Mouse (Mus musculus) left cerebral cortex, postnatal 10 days (tissue): ENCODE data around the gene Olfr1348. TPM values are rescaled to one million over a fixed set of nuclear protein-coding genes. Genes with fewer than 3 reads are reported as not detected.
"Not testable (repeated sequence)": the region's sequence is repeated elsewhere in the genome, so short reads cannot be mapped to it uniquely, and the experiment has no call there.

Experiments used
- DNase-seq, 2 experiments: peaks; one replicate each; pipeline ENCODE4 v3.0.0; 2021 to 2022; ENCODE audit warnings: low spot score in 2 of 2, mixed read lengths in 1 of 2; ENCODE audit errors: extremely low spot score in 1 of 2
- intact Hi-C: fragments of 180-260 bp; cut with DNase I; formaldehyde crosslinking; loops from one replicate; pipeline ENCODE4 v1.15.1; 2025
- total RNA-seq, 2 experiments: library from RNA; stranded (reverse); gene quantifications; 2 replicates each; pipeline ENCODE4 v1.2.3; 2021

Gene Olfr1348
- not detected for total RNA-seq

DNA sequence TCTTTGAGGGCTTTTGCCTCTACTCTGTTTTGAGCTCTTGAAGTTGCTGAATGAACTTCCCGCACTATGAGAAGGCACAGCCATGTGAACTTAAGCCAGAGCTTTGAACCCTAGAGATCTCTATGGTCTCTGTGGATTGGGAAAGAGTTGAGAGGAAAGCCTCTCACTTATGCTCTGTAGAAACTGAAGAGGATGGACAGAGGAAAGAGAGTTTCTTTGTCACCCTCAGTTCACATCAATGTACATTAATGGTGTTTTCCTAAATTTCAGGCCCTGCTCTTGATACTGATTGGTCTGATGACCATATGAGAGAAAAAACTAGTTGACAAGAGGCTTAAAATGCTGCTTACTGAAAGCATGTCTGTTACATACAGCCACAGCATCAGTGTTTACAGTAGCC is at the start of gene Olfr1348:
TSS of gene Olfr1348 (minus strand) at position 101 of the 400 bp plus-strand sequence.
- intact Hi-C loops, result no loop called here
- DNase-seq, result no peak

DNA sequence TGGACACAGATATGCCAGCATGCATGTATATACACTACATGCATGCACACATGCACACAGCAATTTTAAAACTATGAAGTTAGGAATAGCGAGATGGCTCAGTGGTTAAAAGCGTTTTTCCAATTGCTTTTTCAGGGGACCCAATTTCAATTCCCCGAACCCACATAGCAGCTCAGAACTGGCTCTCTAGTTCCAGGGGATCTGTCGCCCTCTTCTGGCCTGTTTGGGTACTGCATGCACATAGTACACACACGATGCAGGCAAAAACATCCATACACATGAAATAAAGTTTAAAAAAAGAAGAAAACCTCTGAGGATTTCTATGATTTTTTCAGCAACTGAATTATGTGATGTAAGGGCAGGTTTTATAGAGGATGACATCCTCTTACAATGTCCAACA is 17.6 kb upstream of the Olfr1348 start:
- DNase-seq, result no peak
- intact Hi-C loops, result no loop called here

DNA sequence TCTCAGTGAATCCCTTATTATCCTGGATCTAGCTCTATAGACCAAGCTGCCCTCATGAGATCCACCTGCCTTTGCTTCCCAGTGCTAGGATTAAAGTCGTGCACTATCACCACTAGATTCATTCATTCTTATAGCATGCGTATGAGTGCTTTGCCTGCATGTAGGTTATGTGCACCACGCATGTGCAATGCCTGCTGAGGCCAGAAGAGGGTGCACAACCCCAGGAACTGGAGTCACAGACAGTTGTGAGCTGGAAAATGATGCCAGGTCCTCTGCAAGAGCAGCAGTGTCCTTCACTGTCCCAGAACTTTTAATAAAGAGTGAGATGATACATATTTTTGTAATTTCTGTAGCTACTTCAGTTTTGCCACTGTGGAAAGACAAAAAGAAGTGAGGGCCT is 16.5 kb upstream of the Olfr1348 start:
- no peak for DNase-seq
- intact Hi-C loops, result no loop called here

DNA sequence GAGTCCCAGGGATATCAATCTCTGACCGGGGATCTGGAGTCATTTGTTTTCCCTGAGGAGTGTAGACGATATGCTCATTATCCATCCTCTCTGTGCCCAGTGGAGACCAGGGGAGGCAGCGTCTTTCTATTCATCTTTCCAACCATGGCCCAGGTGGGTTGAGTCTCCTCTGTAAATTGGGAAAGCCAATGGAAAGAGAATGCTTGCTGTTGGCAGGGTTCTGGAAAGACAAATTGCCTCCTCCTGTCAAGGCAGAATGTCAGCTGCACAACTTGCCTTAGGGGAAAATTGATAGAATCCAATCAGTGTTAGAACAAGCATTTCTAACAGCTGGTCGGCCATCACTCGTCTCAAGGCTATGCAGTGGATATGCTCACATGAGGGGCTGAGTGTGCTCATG is 14.3 kb upstream of the Olfr1348 start, which contains the start of gene Olfr1349:
TSS of gene Olfr1349 (minus strand) at position 101 of the 400 bp plus-strand sequence.
- DNase-seq, result no peak
- intact Hi-C loops, result no loop called here

DNA sequence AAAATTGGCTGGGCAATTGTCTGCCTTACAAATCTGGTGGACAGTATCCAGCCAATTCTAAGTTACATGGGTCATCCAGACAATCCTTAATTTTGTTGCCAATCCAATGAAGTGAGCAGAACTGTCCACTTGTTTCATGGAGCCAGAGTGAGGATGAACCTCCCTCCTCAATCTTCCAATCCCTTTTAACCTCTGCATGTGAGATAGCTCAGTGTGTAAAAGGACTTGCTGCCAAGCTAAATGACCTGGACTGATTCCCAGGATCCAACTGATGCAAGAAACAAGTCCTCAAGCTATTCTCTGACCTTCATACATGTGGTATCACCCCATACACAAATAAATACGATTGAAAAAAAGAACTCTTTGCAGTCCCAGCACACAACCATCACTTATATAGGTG is 13.1 kb upstream of the Olfr1348 start:
- intact Hi-C loops, result no loop called here
- DNase-seq, result no peak

DNA sequence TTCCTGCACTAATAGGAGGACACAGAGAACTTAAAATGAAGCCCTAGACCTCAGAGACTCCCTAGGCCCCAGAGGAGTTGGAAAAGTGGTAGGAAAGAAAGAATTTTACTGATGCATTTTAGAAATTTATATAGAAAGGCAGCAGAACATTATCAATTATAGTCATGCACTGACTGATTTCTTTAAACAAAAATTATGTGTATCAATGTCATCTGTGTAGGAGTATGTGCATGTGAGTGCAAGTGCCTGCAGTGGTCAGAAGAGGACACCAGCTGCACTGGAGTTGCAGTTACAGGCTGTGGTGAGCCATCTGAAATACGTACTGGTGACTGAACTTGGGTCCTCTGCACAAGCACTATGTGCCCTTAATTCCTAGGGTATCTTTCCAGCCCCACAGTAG is 8.9 kb downstream of the Olfr1348 start, which contains the start of gene Olfr1347:
TSS of gene Olfr1347 (minus strand) at position 101 of the 400 bp plus-strand sequence.
- intact Hi-C loops, result no loop called here
- no peak for DNase-seq

DNA sequence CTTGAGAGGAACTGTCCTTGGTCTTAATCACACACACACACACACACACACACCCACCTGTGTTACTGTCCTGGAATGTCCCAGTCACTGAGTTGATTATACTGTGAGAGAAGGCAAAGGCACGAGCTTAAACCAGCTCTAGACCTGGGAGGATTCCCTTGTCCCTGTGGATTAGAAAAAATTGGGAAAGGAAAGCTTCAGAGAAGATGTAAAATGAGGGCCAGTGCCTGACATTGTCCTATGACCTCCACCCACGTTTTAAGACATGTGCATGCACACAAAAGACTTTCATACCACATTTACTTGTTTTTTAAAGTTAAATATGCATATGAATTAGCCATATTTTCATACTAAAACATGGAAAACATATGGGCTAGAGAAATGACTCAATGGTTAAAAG is 21.7 kb downstream of the Olfr1348 start, which contains the start of gene Olfr5:
TSS of gene Olfr5 (minus strand) at position 101 of the 400 bp plus-strand sequence.
- DNase-seq, result no peak
- intact Hi-C loops, result no loop called here

DNA sequence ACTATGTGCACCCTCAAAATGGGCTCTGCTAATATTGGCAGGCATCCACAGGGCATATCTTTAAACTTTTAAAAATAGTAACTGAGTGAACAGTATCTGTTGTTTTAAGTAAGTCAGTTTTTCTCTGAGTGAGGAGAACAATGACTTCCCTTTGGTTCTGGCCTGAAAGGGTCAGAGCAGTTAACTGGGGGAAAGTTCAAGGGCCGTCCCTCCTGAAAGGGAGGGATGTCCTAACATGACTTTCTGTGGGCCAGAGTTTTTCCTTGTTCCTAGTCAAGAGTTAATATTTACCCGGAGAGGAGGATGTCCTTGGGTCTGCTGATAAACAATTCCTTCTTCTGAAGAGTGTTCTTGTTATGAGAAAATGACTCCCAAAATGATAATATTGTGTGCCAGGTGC is 30.9 kb downstream of the Olfr1348 start:
- DNase-seq, intact Hi-C loops: not testable (repeated sequence)

DNA sequence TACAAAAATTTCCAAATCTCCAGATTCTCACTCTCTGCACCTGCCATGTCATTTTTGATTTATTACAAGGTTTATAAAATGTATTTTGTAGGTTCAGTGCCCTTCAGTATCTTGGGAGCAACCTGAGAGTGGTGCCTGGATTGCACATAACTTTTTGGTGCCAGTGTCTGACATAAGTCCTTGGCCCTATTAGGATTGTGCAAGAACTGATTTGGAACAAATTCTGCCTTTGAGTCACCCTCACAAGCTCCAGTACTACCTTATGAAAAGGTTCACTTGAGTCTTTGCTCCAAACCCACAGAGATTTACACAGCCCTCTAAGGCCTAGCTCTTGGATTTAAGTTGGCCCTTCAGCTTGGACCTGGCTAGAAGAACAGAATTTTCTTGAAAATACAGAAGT is 41.6 kb downstream of the Olfr1348 start, which contains the start of gene Olfr1346:
TSS of gene Olfr1346 (plus strand) at position 151 of the 400 bp plus-strand sequence.
- intact Hi-C loops, result no loop called here

DNA sequence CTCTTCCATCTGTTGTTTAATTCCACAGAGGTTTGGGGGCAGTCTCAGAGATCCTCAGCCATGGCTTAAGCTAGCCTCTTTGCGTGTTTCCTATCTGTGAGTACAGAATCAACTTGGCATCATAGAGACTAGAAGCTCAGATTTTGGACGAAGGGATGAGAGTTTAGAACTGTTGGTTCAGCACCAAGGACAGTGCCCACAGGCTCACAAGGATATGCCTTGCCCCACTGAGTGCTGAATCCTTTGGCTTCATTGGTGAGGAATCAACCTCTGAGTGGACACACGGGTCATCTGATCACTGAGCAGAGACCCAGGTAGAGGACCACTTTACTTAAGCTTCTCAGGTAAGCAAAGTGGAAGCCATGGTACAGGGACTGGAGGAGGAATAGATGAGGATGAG is 52.1 kb downstream of the Olfr1348 start:
- DNase-seq, result no peak
- intact Hi-C loops, result no loop called here

More for the DNA sequence above, 41.6 kb downstream of the Olfr1348 start, which contains the start of gene Olfr1346:
- no peak for DNase-seq

DNA sequence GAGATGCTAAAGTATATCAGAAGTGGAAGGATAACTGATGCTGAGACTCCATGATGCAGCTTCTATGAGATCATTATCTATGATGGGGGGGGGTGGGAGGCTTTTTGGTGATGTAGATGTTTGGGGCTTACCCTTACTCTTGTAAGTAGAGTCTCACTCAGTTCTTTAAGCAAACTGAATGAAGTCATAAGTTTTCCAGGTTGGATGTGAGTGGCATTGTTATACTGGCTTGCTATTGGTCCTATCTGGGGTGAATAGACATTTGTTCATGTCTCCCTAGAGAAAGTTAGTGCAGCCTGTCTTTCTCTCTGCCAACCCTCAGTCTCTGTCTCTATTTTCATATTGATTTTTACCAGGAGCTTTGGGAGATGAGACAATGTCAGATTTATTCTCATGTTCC is 52.7 kb downstream of the Olfr1348 start, which contains the start of gene Olfr1336:
TSS of gene Olfr1336 (plus strand) at position 301 of the 400 bp plus-strand sequence.
- DNase-seq, result no peak
- intact Hi-C loops, result no loop called here

Other genes starting within 250 kb of the Olfr1348 start
- gene Zfp667, start 222.2 kb downstream of the Olfr1348 start, total RNA-seq, result 10 to 100 TPM; 12.4 to 12.5 TPM
- 10 to 100 TPM; 14.0 to 15.7 TPM for gene Zfp583, start 177.5 kb downstream of the Olfr1348 start, total RNA-seq
- 1 to 10 TPM; 8.1 to 8.6 TPM for gene Gm3854, start 165.0 kb downstream of the Olfr1348 start, total RNA-seq
- gene Zfp78, start 145.5 kb downstream of the Olfr1348 start, total RNA-seq, result 1 to 10 TPM; 4.6 to 5.5 TPM
- 10 to 100 TPM in 1 of 2 experiments, 1 to 10 TPM in 1; 8.9 to 10.2 TPM for gene Zfp28, start 125.5 kb downstream of the Olfr1348 start, total RNA-seq
- gene Smim17, start 110.0 kb downstream of the Olfr1348 start, total RNA-seq, result 10 to 100 TPM; 14.7 to 15.7 TPM
- under 1 TPM; 0.28 to 0.34 TPM for gene Gm20715, start 98.5 kb downstream of the Olfr1348 start, total RNA-seq
- 1 to 10 TPM in 1 of 2 experiments, under 1 TPM in 1; 0.86 to 1.4 TPM for gene Olfr1344, start 70.1 kb downstream of the Olfr1348 start, total RNA-seq
- gene Olfr1336, start 52.6 kb downstream of the Olfr1348 start, total RNA-seq, result not detected
- gene Olfr1346, start 41.6 kb downstream of the Olfr1348 start, total RNA-seq, result not detected
- gene Olfr5, start 21.8 kb downstream of the Olfr1348 start, total RNA-seq, result not detected
- gene Olfr1347, start 9.0 kb downstream of the Olfr1348 start, total RNA-seq, result not detected
- not detected for gene Olfr1349, start 14.2 kb upstream of the Olfr1348 start, total RNA-seq
- gene Olfr1350, start 56.1 kb upstream of the Olfr1348 start, total RNA-seq, result not detected
- gene Zim1, start 187.7 kb upstream of the Olfr1348 start, total RNA-seq, result 10 to 100 TPM; 10.2 to 13.5 TPM
- 100 to 1,000 TPM; 170 to 180 TPM for gene Peg3, start 221.7 kb upstream of the Olfr1348 start, total RNA-seq
- 10 to 100 TPM; 57.4 to 60.2 TPM for gene Usp29, start 221.8 kb upstream of the Olfr1348 start, total RNA-seq